Mouse (Mus musculus) adrenal gland, postnatal 25 days (tissue): Measurements from ENCODE around the gene Dgkg. TPM values are rescaled to one million over a fixed set of nuclear protein-coding genes. Genes with fewer than 3 reads are reported as not detected.

ENCODE experiments used
- DNase-seq: peaks from one replicate; pipeline ENCODE4 v3.0.0; 2021; ENCODE audit warnings: mixed read lengths
- microRNA-seq, 2 experiments: library from miRNA; unstranded; fragments of <30 nt; microRNA quantifications; one replicate each; pipeline ENCODE4 v1.2.0; 2021
- total RNA-seq: library from RNA; stranded (reverse); gene quantifications from 2 replicates; pipeline ENCODE4 v1.2.3, GENCODE M21; 2021

Dgkg gene
- total RNA-seq, 1 experiment from 2014 or later: 3.6 TPM

- DNase-seq: no peak
Observed at GRCm38 (mm10) chr16:22434530-22434929, 222.5 kb downstream of the Dgkg start.

- DNase-seq: no peak
Observed at GRCm38 (mm10) chr16:22433944-22434343, 223.1 kb downstream of the Dgkg start.

GRCm38 (mm10) chr16:22431773-22432172, 225.2 kb downstream of the Dgkg start:
- no peak for DNase-seq

GRCm38 (mm10) chr16:22431335-22431734, 225.7 kb downstream of the Dgkg start:
- no peak for DNase-seq

GRCm38 (mm10) chr16:22430211-22430951, 226.6 kb downstream of the Dgkg start:
- DNase-seq: peak; percentile 66

- no peak for DNase-seq
Observed at GRCm38 (mm10) chr16:22429377-22429776, 227.6 kb downstream of the Dgkg start.

- peak; percentile 46 for DNase-seq
Observed at GRCm38 (mm10) chr16:22428853-22429341, 228.1 kb downstream of the Dgkg start.

GRCm38 (mm10) chr16:22426866-22427265, 230.2 kb downstream of the Dgkg start:
- no peak for DNase-seq

GRCm38 (mm10) chr16:22422256-22422655, 234.8 kb downstream of the Dgkg start:
- no peak for DNase-seq

Small RNAs within 50 kb of the gene (microRNA-seq; reads per million reads assigned to microRNA genes)
- gene Mir6362 (0 reads per million in 2 experiments), gene Mir8095 (0 reads per million in 2 experiments)

Other genes with a start within 250 kb of the Dgkg start
- gene Etv5, start 217.5 kb downstream of the Dgkg start, total RNA-seq: 25.0 and 29.5 TPM in 2 replicates
- gene Crygs, start 154.4 kb upstream of the Dgkg start, total RNA-seq: not detected in 2 replicates
- 16.4 and 23.6 TPM in 2 replicates for gene Tbccd1, start 200.4 kb upstream of the Dgkg start, total RNA-seq
- gene Dnajb11, start 200.6 kb upstream of the Dgkg start, total RNA-seq: 71.4 and 71.9 TPM in 2 replicates
- 1.6 and 132 TPM in 2 replicates for gene Ahsg, start 234.1 kb upstream of the Dgkg start, total RNA-seq